8 mouse cellular contexts compared by ENCODE assay signal in genomic region chr11:96645538-96646037, GRCm38 (mm10).
DNase-seq lines count a peak whose midpoint lies in the region; ATAC-seq and TF ChIP-seq lines count a peak whose summit lies in the region.

No protein-coding gene starts in this region.

- H3K4me3 ChIP-seq in hindbrain, embryonic 13.5 days = no peak overlapping the region
- no peak overlapping the region for H3K4me3 ChIP-seq in midbrain, postnatal 0 days (ENCODE audit: low read depth, low read length)
- no peak overlapping the region for H3K4me3 ChIP-seq in thymus, adult 2 months (ENCODE audit: control insufficient read depth, insufficient read depth, low read length)

- H3K4me2 ChIP-seq in hindbrain, embryonic 13.5 days = peak overlapping the region; percentile 8; the same call in 1 of the 2 replicates
- H3K4me2 ChIP-seq in midbrain, postnatal 0 days (ENCODE audit: low read depth, low read length, poor library complexity, severe bottlenecking) = no peak overlapping the region

- no peak for TF ChIP-seq POLR2A in thymus, adult 2 months (IDR thresholded peaks at IDR 0.05; ENCODE audit: control insufficient read depth, extremely low read depth, insufficient read depth, low read length, poor library complexity)

- no peak overlapping the region for H3K9ac ChIP-seq in hindbrain, embryonic 13.5 days
- no peak overlapping the region for H3K9ac ChIP-seq in midbrain, postnatal 0 days (replicated peaks; ENCODE audit: low read length, poor library complexity, severe bottlenecking)

- peak; percentile 63 for ATAC-seq in hindbrain, embryonic 13.5 days (ENCODE audit: low FRiP score)
- ATAC-seq in midbrain, postnatal 0 days (ENCODE audit: low FRiP score) = no peak
- no peak for ATAC-seq in inflammation-experienced regulatory T-cells, adult 6 months

- no peaks in the 10 kb centered on the region for H3K9me3 ChIP-seq in hindbrain, embryonic 13.5 days
- H3K9me3 ChIP-seq in midbrain, postnatal 0 days (ENCODE audit: low read length) = no peaks in the 10 kb centered on the region

- no peaks in the 10 kb centered on the region for H3K27me3 ChIP-seq in hindbrain, embryonic 13.5 days
- H3K27me3 ChIP-seq in midbrain, postnatal 0 days (ENCODE audit: insufficient read depth, low read length) = no peaks in the 10 kb centered on the region
- H3K27me3 ChIP-seq in thymus, adult 2 months (ENCODE audit: control insufficient read depth, insufficient read depth, low read length) = no peaks in the 10 kb centered on the region

- peaks cover 44% of the 10 kb centered on the region for H3K4me1 ChIP-seq in hindbrain, embryonic 13.5 days (replicated peaks)
- no peaks in the 10 kb centered on the region for H3K4me1 ChIP-seq in midbrain, postnatal 0 days (ENCODE audit: insufficient read depth, low read length)
- peaks cover 8% of the 10 kb centered on the region; the same call in 1 of the 2 replicates for H3K4me1 ChIP-seq in thymus, adult 2 months (replicated peaks; ENCODE audit: control insufficient read depth, insufficient read depth, low read length)

- no peaks in the 10 kb centered on the region for H3K36me3 ChIP-seq in hindbrain, embryonic 13.5 days
- H3K36me3 ChIP-seq in midbrain, postnatal 0 days (ENCODE audit: insufficient read depth, low read length) = no peaks in the 10 kb centered on the region
- H3K36me3 ChIP-seq in thymus, adult 2 months (ENCODE audit: control insufficient read depth, insufficient read depth, low read length) = no peaks in the 10 kb centered on the region

- no peak for TF ChIP-seq CTCF in midbrain, postnatal 0 days (IDR thresholded peaks at IDR 0.05)
- no peak for TF ChIP-seq CTCF in thymus, adult 2 months (IDR thresholded peaks at IDR 0.05; ENCODE audit: borderline replicate concordance, control insufficient read depth, extremely low read depth, insufficient read depth, low read length, poor library complexity)

- H3K27ac ChIP-seq in hindbrain, embryonic 13.5 days = peak overlapping the region; percentile 89
- H3K27ac ChIP-seq in midbrain, postnatal 0 days (ENCODE audit: low read depth, low read length) = no peak overlapping the region
- H3K27ac ChIP-seq in thymus, adult 2 months (ENCODE audit: control insufficient read depth, insufficient read depth, low read length) = no peak overlapping the region

- WGBS in hindbrain, embryonic 13.5 days = 26% methylated on average over 10 of the region's 10 CpGs
- WGBS in midbrain, postnatal 0 days = 40% methylated on average over 10 of the region's 10 CpGs
- WGBS in thymus, adult 2 months = 94% methylated on average over 10 of the region's 10 CpGs

- peak; percentile 8 for DNase-seq in urinary bladder, postnatal 14 days (ENCODE audit: low spot score)
- DNase-seq in urinary bladder, postnatal 4 days (ENCODE audit: low spot score in 2 of 2) = no peak
- DNase-seq in frontal cortex, postnatal 14 days (ENCODE audit: low spot score in 2 of 2) = peak; percentile 11 to 22
- DNase-seq in left cerebral cortex, adult 18-20 months (ENCODE audit: low spot score in 2 of 2) = peak; percentile 49 to 58
- peak; percentile 66 for DNase-seq in midbrain, postnatal 0 days (ENCODE audit: low spot score)
- no peak for DNase-seq in thymus, adult 2 months

Comparison
In these comparisons a context has a peak if more than half of its experiments do, and no peak if none do; other contexts are left out.
1. DNase-seq: peak in urinary bladder, postnatal 14 days (single experiment), frontal cortex, postnatal 14 days (2 of 2), left cerebral cortex, adult 18-20 months (2 of 2) and midbrain, postnatal 0 days (single experiment); none in urinary bladder, postnatal 4 days (0 of 2) and thymus, adult 2 months (single experiment).